Mouse (Mus musculus) E14TG2a.4 (cell line): ENCODE results near the gene Camkv.

ENCODE experiments used
- H3K27me3 ChIP-seq: 2 replicates; pipeline ENCODE4 v1.6.1; 2014; ENCODE audit warnings: low read length, control low read depth; ENCODE audit not compliant: insufficient read depth
- H3K36me3 ChIP-seq: 2 replicates; pipeline ENCODE4 v1.6.1; 2014; ENCODE audit warnings: low read length, control low read depth; ENCODE audit not compliant: insufficient read depth
- H3K4me1 ChIP-seq: replicated peaks from 2 replicates; pipeline ENCODE4 v1.6.1; 2014; ENCODE audit warnings: low read depth, low read length, control low read depth
- H3K4me3 ChIP-seq: replicated peaks from 2 replicates; pipeline ENCODE4 v1.5.1; 2014; ENCODE audit warnings: mild to moderate bottlenecking, low read length
- H3K9me3 ChIP-seq: 2 replicates; pipeline ENCODE4 v1.6.1; 2014; ENCODE audit warnings: low read length, control low read depth
- CTCF ChIP-seq: conservative IDR thresholded peaks from 2 replicates; pipeline ENCODE4 v1.5.1; 2014; ENCODE audit warnings: low read length
- NANOG ChIP-seq: IDR thresholded peaks from 2 replicates; pipeline ENCODE4 v1.6.1; 2014; ENCODE audit warnings: borderline replicate concordance, low read length, mixed read lengths
- POU5F1 ChIP-seq: IDR thresholded peaks from 2 replicates; pipeline ENCODE4 v1.6.1; 2014; ENCODE audit warnings: low read length, borderline replicate concordance

Gene Camkv

DNA sequence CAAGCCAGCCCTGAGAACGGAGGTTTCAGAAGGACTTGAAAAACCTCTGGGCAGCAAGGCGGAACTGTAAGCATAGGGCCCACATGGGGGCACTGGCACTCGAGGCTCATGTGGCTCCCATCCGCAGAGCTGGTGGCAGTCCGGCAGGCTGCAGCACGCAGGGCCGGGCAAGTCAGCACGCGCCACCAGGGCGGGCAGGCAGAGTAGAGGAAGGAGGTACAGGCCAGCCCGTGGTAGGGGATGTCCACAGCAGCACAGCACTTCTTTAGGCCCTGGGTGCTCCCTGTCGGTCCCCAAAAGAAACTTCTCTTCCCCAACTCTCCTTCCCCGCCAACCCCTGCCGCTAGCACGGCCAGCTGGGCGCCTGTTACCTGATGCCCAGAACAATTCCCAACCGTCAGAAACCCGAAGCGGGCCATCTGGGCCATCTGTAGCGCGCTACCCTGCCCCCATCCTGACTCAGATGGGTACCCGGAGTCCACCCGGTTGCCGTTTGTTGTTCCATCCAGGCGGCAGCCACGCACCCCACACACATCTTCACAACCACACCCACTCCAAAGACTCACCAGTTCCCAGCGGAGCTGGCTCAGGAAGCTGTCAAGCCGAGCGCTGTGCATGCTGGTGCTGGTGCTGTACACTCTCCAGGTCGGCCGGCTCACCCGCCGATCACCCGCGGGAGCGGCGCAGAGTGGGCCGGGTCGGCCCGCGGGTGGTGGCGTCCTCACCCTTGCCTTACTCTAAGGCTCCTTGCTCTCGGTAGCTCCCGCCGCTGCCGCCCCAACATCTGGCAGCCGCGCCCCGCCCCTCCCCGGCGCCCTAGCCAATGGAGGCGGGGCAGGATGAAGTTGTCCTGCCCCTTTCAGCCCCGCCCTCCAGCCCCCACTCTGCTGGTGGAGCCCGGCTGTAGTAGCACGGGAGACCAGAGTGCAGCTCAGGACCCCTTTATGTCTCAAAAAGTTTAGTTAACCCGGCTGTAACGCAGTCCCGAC is 50.0 kb downstream of the Camkv start, which contains the start of gene Inka1:
Gene Inka1 (minus strand): TSS at position 749 of the 989 bp plus-strand sequence.
- H3K4me1 ChIP-seq = peaks cover 62% of the 10 kb centered on the region
- H3K4me3 ChIP-seq = peak within 1 kb of the TSS; percentile 87
- H3K9me3 ChIP-seq = no peaks in the 10 kb centered on the region
- no peak for TF ChIP-seq CTCF
- TF ChIP-seq NANOG = no peak
- no peak for TF ChIP-seq POU5F1
- H3K27me3 ChIP-seq = peaks cover 49% of the 10 kb centered on the region
- H3K36me3 ChIP-seq = no peaks in the 10 kb centered on the region

DNA sequence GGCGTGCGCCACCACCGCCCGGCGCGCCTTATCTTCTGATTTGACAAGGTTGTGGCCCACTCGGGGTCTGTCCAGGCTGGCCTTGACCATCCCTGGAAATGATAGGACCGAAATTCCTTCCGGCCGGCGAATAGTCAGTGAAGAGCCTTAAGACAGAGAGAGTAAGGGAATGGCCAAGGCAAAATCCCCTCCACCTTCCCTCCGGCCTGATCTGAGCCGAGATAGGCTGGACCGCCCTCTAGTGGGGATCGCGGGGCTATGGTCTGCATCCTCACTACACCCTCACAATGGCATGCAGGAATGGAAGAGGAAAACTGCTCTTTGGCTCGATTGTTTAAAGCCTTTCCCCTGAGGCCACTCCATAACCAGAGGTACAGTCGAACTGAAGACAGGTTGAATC is 50.9 kb downstream of the Camkv start:
- no peaks in the 10 kb centered on the region for H3K36me3 ChIP-seq
- peaks cover 40% of the 10 kb centered on the region for H3K27me3 ChIP-seq
- peaks cover 60% of the 10 kb centered on the region for H3K4me1 ChIP-seq
- H3K4me3 ChIP-seq = peak overlapping the region; percentile 87
- no peaks in the 10 kb centered on the region for H3K9me3 ChIP-seq
- peak; percentile 66 for TF ChIP-seq CTCF
- TF ChIP-seq POU5F1 = no peak

DNA sequence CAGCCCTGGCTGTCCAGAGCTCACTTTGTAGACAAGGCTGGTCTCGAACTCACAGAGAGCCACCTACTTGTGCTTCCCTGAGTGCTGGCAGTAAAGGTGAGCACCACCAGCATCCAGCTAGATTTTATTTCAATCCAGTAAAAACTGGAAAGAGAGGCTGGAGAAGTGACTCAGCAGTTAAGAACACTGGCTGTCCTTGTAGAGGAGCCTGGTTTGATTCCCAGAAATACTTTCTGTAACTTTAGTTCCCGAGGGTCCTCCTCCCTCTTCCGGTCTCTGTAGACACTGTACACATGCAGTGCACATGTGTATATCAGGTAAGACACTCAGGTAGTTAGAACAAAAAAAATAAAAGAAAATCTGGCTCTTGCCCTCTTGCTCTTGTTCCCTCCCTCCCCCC is 52.5 kb downstream of the Camkv start:
- H3K4me1 ChIP-seq = peaks cover 56% of the 10 kb centered on the region
- H3K4me3 ChIP-seq = no peak overlapping the region
- H3K36me3 ChIP-seq = no peaks in the 10 kb centered on the region
- peaks cover 28% of the 10 kb centered on the region for H3K27me3 ChIP-seq
- H3K9me3 ChIP-seq = no peaks in the 10 kb centered on the region
- TF ChIP-seq POU5F1 = no peak

DNA sequence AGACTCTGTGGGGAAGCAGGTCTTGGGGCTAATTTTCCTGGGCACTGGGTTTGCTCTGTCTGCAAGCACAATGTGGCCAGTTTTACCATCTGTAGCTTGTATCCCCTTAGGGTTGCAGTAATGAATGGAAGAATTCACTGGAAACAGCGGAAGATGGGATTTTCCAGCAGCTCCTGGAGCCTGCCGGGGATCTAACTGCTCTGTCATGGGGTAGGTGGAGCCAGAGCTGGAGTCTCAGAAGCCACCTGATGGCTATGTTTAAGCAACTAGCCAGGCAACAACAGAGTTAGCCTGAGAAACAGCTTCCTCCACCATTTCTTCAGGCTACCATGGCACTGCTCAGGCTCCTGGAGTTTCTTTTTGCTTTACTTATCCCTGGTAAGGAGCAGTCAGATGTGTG is 56.7 kb downstream of the Camkv start, which contains the start of gene Cdhr4:
Gene Cdhr4 (plus strand): TSS at position 301 of the 400 bp plus-strand sequence.
- Histone ChIP-seq H3K4me3 (no peak within 1 kb of the TSS), H3K36me3 (no peaks in the 10 kb centered on the region), H3K4me1 (peaks cover 47% of the 10 kb centered on the region), H3K27me3 (peaks cover 33% of the 10 kb centered on the region), H3K9me3 (no peaks in the 10 kb centered on the region)
- TF ChIP-seq NANOG = no peak
- no peak for TF ChIP-seq CTCF
- no peak for TF ChIP-seq POU5F1

DNA sequence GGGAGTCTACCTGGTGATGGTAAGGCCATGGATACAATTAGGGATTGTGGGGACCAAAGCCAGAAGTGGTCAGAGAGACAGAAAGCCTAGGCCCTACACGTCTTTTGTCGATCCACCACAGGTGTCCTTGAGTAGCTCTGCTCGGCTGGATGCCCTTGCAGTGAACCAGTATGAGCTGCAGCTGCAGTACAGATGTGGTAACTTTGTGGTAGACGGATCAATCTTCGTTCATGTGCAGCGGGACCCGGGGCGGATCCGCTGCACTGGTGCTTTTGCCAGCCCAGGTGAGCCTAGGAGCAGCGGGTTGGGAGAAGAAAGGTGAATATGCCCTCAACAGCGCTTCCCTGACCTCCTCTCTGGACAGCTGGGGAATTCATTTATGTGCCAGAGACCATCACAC is 57.5 kb downstream of the Camkv start:
- no peaks in the 10 kb centered on the region for H3K36me3 ChIP-seq
- no peak overlapping the region for H3K4me3 ChIP-seq
- H3K9me3 ChIP-seq = no peaks in the 10 kb centered on the region
- TF ChIP-seq CTCF (no peak), POU5F1 (no peak), NANOG (no peak)
- H3K4me1 ChIP-seq = peaks cover 39% of the 10 kb centered on the region
- peaks cover 41% of the 10 kb centered on the region for H3K27me3 ChIP-seq

DNA sequence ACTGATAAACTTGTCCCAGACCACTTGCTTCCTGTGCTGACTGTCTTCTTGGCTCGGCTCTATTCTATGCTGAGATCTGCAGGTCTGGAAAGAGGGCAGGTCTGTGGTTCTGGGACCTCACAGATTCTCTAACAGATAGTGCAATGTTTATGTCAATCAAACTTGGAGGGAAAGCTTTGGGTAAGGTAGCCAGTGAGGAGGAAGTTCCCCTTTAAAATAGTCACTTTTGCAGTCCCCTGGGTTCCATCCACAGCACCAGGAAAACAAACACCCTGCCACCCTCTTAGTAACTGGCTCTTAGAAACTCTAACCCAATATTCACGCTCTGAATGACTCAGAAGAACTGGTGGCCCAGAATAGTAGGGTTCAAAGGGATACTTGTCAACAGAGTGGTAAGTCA is 59.0 kb downstream of the Camkv start:
- TF ChIP-seq POU5F1 (no peak), NANOG (no peak), CTCF (no peak)
- Histone ChIP-seq H3K27me3 (peaks cover 46% of the 10 kb centered on the region), H3K4me1 (peaks cover 34% of the 10 kb centered on the region), H3K4me3 (no peak overlapping the region), H3K36me3 (no peaks in the 10 kb centered on the region), H3K9me3 (no peaks in the 10 kb centered on the region)

DNA sequence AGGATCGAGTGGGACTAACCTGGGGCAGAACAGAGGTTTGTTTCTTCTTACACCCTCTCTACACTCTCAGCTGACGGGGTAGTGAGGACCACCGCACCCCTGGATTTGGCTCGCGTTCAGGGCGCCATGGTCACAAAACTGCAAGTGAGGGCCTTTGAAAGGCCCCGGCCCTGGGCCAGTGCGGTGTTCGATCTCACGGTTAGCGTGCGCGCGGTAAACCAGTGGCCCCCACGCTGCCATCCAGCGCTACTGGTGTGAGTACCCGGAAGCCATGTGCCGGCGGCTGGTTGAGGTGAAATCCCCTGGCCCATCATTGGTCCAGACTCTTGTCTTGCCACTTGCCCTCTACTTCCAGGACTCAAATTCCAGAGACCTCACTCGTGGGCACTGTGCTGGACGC is 60.0 kb downstream of the Camkv start:
- TF ChIP-seq POU5F1 = no peak
- no peak for TF ChIP-seq CTCF
- TF ChIP-seq NANOG = no peak
- H3K4me3 ChIP-seq = peak overlapping the region; percentile 63
- H3K36me3 ChIP-seq = no peaks in the 10 kb centered on the region
- no peaks in the 10 kb centered on the region for H3K9me3 ChIP-seq
- H3K4me1 ChIP-seq = peaks cover 28% of the 10 kb centered on the region
- peaks cover 46% of the 10 kb centered on the region for H3K27me3 ChIP-seq

DNA sequence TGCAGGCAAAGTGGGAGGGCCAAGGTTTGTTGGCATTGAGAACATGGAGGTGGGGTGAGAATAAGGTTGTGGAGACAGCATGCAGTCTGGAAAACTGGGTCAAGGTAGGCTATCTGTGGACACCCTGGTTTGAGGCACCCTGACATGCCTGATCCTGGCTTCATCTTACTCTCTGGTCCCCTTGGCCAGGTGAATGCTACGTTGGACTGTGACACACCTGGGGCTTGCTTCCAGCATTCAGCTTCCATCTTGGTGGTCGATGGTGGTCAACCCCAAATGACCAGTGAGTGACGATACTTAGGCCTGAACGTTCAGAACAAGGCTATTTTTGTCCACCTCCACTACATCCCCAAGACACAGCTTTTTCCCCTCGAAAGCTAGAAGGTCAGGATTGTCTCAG is 60.6 kb downstream of the Camkv start, which contains the start of gene Gm20662:
Gene Gm20662 (plus strand): TSS at position 301 of the 400 bp plus-strand sequence.
- H3K4me1 ChIP-seq = peaks cover 29% of the 10 kb centered on the region
- no peaks in the 10 kb centered on the region for H3K36me3 ChIP-seq
- peak within 1 kb of the TSS; percentile 63 for H3K4me3 ChIP-seq
- TF ChIP-seq CTCF (no peak), NANOG (no peak), POU5F1 (no peak)
- H3K9me3 ChIP-seq = no peaks in the 10 kb centered on the region
- H3K27me3 ChIP-seq = peaks cover 46% of the 10 kb centered on the region
